Mouse (Mus musculus) thymus, postnatal 25 days (tissue): ENCODE measurements around the gene Ube2r2.

Experiments used
- DNase-seq: peaks from one replicate; pipeline ENCODE4 v3.0.0; 2022

Ube2r2 gene

DNA sequence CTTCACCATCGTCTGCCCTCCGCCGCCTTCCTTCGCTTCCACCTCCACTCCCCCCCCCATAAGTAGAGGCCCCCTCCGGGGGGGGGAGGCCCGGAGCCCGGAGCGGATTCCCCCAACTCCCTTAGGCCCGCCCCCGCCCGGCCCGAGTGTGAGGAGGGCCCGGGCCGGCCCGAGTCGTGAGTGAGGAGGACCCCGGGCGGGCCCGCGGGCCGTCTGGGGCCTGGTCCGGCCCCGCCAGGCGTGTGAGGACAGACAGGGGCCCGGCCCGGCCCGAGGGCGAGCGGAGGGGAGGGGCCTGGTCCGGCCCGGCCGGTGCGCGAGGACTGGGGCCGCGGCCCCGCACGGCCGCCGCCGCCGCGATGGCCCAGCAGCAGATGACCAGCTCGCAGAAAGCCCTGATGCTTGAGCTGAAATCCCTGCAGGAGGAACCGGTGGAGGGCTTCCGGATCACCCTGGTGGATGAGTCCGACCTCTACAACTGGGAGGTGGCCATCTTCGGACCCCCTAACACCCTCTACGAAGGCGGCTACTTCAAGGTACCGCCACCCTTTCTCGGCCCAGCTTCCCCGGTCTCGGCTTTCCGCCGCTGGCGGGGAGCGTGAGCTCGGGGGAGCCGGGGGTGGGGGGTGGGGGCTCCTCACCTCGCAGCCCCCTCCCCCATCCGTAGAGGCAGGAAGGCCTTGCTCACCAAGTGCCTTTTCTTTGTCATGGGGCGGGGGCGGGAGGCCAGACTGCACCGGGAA lies at the start of gene Ube2r2:
TSS of gene Ube2r2 (plus strand) at position 33 of the 743 bp plus-strand sequence.
- DNase-seq: peak; percentile 73

DNA sequence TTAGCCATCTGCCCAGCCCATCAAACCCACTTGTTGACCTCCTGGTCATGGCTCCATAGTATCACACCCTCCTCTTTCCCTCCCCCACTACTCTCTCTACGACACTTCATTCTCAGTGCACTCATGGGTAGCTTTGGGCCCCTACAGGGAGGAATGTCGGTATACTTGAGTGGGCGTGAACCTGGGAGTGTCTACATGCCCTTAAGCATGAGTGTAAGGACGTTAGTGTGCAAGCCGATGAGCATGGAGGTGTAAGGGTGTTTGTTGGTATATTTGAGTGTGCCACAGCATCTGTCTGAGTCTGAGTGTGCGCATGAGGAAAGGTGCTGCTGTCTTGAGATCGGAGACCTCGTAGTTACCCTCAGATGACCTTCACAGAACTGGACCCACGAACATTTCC lies 48.6 kb upstream of the Ube2r2 start:
- DNase-seq: no peak

- DNase-seq: no peak
Measured at GRCm38 (mm10) chr4:41087459-41088298, 47.9 kb upstream of the Ube2r2 start.

- no peak for DNase-seq
Measured at GRCm38 (mm10) chr4:41089189-41089588, 46.4 kb upstream of the Ube2r2 start.

- DNase-seq: no peak
Measured at GRCm38 (mm10) chr4:41089705-41090104, 45.8 kb upstream of the Ube2r2 start.

- no peak for DNase-seq
Measured at GRCm38 (mm10) chr4:41091391-41091790, 44.2 kb upstream of the Ube2r2 start.

DNA sequence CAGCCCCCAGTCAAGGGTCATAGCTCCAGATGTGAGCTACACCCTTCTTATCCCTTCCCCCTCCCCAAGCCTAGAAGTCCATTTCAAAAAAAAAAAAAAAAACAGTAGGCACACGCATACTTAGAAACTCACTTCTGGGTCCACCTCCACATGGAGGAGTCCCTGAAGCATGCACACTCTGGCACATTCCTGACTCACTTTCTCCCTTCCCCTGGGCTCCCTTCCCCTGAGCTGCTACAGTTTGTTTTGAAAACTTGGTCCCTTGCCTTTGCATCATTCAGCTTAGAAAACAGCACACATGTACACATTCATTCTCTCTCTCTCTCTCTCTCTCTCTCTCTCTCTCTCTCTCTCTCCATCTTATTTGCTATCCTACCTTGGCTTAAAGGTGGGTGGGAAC lies 42.6 kb upstream of the Ube2r2 start:
- DNase-seq: no peak

- no peak for DNase-seq
Measured at GRCm38 (mm10) chr4:41094361-41094760, 41.2 kb upstream of the Ube2r2 start.

DNA sequence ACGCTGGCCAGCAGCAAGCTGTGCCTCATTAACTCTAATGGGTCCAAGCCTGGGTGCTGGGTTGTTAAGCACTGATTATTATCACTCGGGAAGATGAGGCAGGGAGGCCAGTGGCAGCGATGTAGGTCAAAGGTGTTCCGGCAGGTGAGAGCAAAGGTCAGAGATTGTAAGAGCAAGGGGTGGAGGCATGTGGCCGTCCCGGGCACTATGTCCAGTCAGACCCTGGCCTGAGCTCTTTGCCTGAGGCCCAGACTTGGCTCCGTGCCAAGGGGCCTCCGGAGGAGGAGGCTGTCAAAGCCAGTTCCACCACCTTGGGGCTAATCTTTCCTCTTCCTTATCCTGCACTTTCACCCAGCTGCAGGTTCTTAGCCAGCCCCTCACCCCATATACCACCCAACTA lies 39.4 kb upstream of the Ube2r2 start:
- no peak for DNase-seq

GRCm38 (mm10) chr4:41096794-41097193 lies 38.7 kb upstream of the Ube2r2 start:
- peak; percentile 14 for DNase-seq

GRCm38 (mm10) chr4:41097381-41097780 lies 38.2 kb upstream of the Ube2r2 start:
- no peak for DNase-seq

DNA sequence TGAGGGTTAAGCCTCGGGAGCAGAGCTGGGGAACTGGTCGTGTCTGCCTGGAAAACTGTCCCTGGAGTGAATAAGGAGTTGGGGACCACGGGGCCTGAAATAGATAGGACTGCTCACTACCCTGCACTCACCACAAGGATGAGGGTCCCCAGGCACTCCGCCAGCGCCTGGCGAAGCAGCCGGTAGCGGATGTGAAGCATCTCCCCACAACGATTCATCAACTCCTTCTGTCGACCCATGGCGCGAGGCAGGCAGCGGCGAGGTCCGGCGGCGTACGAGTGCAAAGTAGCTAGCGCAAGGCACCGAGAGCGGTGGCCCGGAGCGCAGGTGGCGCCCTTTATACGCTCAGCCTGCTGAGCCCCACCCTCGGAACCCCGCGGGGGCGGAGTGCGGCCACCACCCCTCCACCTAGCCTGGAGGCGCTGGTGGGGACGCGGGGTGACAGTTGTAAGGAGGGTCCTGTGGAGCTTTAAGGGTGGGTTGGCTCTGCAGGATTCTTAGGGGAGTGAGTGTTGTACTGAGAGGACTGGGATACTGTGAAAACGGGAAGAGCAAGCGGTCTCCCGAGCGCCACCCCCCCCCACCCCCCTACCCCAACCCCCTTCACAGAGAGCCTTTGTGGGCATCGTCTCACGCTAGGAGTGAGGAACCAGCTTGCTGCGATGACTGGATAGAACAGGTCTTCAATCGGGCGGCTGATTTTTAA lies 37.5 kb upstream of the Ube2r2 start, which contains the start of gene Aqp3:
TSS of gene Aqp3 (minus strand) at position 313 of the 706 bp plus-strand sequence.
- DNase-seq: peak; percentile 70

GRCm38 (mm10) chr4:41098577-41098951 lies 37.0 kb upstream of the Ube2r2 start:
- DNase-seq: no peak

GRCm38 (mm10) chr4:41100986-41101385 lies 34.6 kb upstream of the Ube2r2 start:
- no peak for DNase-seq

DNA sequence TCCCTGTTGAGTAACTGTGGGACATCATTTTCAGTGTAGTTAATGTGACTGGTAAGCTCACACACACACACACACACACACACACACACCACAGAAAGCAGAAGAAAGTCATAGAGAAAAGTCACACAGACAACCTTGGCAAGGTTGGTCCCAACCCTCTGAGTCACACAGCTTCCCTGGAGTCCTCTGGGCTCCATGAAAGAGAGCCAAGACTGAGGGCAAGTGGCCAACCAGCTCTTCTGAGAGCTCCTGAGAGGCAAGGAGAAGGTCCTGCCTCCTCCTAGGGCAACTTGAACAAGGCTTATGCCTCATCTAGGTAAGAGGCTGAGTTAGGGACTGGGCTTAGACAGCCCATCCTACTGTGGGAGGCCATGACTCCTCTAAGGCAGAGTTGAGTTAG lies 32.6 kb upstream of the Ube2r2 start:
- DNase-seq: no peak

DNA sequence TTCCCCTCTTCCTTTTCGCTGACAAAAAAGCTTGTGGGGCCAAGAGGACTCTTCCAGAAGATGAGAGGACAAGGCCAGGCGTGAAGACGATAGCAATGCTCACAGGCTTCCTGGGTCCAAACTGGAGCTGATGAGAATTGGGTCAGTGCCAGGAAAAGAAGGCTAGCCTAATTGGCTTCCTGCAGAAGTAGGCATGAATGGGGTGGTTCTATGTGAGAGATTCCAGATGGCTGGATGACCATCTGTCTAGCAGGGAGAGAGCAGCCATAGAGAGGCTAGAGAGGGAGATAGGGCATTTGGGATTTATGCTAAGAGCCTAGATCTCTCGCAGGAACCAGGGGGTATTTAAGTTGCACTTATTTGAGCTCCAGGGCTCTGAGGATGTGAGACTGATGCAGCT lies 28.1 kb upstream of the Ube2r2 start:
- no peak for DNase-seq

GRCm38 (mm10) chr4:41108717-41109425 lies 26.7 kb upstream of the Ube2r2 start:
- no peak for DNase-seq

GRCm38 (mm10) chr4:41114358-41115070 lies 21.0 kb upstream of the Ube2r2 start:
- DNase-seq: no peak

DNA sequence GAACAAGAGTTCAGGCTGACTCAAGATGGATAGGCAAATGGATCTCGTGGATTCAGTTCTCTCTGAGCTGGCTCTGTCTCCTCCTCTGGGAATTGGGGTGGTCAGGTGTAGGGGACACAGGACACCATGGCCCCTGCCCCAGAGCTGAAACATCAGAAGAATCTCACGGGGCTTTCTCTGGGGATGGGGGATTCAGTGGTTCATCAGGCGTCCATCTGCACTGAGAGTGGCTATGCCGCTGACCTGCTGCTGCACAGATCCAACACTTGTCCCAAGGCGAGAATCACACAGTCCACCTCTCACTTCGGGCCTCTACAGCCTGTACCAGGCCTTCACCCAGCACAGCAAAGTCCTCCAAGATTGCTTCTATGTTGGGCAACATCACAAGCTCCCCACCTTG lies 20.5 kb upstream of the Ube2r2 start:
- DNase-seq: no peak

GRCm38 (mm10) chr4:41115793-41116192 lies 19.8 kb upstream of the Ube2r2 start:
- DNase-seq: no peak

DNA sequence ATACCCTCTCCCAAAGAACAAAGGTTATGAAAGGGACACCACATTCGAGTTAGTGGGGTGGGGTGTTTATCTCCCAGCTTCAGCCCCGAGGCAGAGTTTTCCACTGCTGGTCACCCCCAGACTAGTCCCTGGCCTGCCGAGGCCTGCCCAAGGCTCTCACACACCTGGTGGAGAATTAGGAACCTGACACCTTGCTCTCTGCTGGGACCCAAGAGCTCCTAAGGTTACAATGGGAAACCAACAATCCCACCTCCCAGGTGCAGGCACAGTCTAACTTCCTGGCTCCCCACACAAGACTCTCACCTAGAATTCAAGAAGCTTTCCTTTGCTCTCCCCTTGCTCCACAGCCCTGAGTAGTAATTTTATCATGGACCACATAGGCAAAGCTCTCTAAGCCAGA lies 18.7 kb upstream of the Ube2r2 start:
- DNase-seq: no peak

DNA sequence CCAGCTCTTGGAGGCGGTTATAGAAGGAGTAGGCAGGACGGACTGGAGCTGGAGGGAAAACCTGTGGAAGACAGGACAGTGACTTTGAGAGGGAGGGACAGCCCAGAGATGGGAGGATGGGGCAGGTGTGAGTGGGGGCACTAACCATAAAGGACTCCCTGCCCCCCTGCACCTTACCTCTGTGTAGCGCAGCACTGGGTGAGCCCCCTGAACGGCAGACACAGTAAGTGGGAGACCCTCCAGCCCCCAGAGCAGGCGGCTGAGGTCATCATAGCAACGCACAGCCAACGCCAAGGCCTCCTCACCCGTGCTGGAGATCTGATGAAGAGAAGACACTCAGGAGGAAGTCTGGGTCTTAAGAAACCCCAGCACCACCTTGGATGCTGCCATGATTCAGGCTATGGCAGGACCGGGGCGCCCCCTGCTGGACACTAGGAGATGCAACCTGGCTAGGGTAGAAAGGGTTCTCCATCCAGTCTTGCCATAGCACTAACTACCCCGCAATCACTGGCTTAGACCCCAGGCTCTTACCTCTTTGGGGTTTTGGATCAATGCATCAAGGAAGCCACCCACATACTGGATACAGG lies 16.7 kb upstream of the Ube2r2 start:
- DNase-seq: peak; percentile 63
